Mouse (Mus musculus) megakaryocyte, embryonic 14.5 days (primary cell): Measurements from ENCODE around the gene Vta1. TPM values are rescaled to one million over a fixed set of nuclear protein-coding genes. Genes with fewer than 3 reads are reported as not detected.

Experiments
- H3K27me3 ChIP-seq: replicated peaks from 2 replicates; pipeline ENCODE3; 2012; ENCODE audit warnings: inconsistent platforms
- H3K36me3 ChIP-seq: replicated peaks from 2 replicates; pipeline ENCODE3; 2012; ENCODE audit warnings: low read length, inconsistent platforms, mixed read lengths
- H3K4me1 ChIP-seq: 2 replicates; pipeline ENCODE4 v1.6.1; 2012; ENCODE audit warnings: inconsistent platforms
- H3K4me3 ChIP-seq: replicated peaks from 2 replicates; pipeline ENCODE3; 2012; ENCODE audit warnings: moderate library complexity, mild to moderate bottlenecking, inconsistent platforms
- H3K9me3 ChIP-seq: 2 replicates; pipeline ENCODE4 v1.6.1; 2012; ENCODE audit warnings: inconsistent platforms
- FLI1 ChIP-seq: IDR thresholded peaks from 2 replicates; pipeline ENCODE4 v1.6.1; 2012; ENCODE audit warnings: low read length, inconsistent platforms, mixed read lengths
- GATA1 ChIP-seq: IDR thresholded peaks from 3 replicates; pipeline ENCODE4 v1.6.1; 2012; ENCODE audit warnings: mixed read lengths, low read length, inconsistent platforms, borderline replicate concordance
- polyA plus RNA-seq: library from polyadenylated mRNA; stranded (reverse); fragments of >175 nt; gene quantifications from 2 replicates; pipeline ENCODE4 v1.2.3, GENCODE M21; 2012; ENCODE audit warnings: low replicate concordance; ENCODE audit not compliant: insufficient read depth

The Vta1 gene
- polyA plus RNA-seq, 1 experiment: 15.5 TPM

- TF ChIP-seq GATA1 (no peak), FLI1 (no peak)
- H3K9me3 ChIP-seq: no peaks in the 10 kb centered on the region
- H3K27me3 ChIP-seq: no peaks in the 10 kb centered on the region
- H3K36me3 ChIP-seq: peaks cover 46% of the 10 kb centered on the region
- peaks cover 21% of the 10 kb centered on the region for H3K4me1 ChIP-seq
- no peak overlapping the region for H3K4me3 ChIP-seq
Observed at GRCm38 (mm10) chr10:14666147-14666546, 39.2 kb downstream of the Vta1 start.

- no peak for TF ChIP-seq GATA1
- no peak for TF ChIP-seq FLI1
- no peaks in the 10 kb centered on the region for H3K27me3 ChIP-seq
- H3K9me3 ChIP-seq: no peaks in the 10 kb centered on the region
- no peak overlapping the region for H3K4me3 ChIP-seq
- H3K4me1 ChIP-seq: peaks cover 18% of the 10 kb centered on the region
- peaks cover 59% of the 10 kb centered on the region for H3K36me3 ChIP-seq
Observed at GRCm38 (mm10) chr10:14660875-14661274, 44.5 kb downstream of the Vta1 start.

GRCm38 (mm10) chr10:14639635-14640034, 65.7 kb downstream of the Vta1 start:
- peaks cover 4% of the 10 kb centered on the region; the same call in 1 of the 2 replicates for H3K9me3 ChIP-seq
- no peak for TF ChIP-seq FLI1
- TF ChIP-seq GATA1: no peak
- H3K4me1 ChIP-seq: no peaks in the 10 kb centered on the region
- H3K36me3 ChIP-seq: no peaks in the 10 kb centered on the region
- H3K27me3 ChIP-seq: no peaks in the 10 kb centered on the region
- no peak overlapping the region for H3K4me3 ChIP-seq

GRCm38 (mm10) chr10:14639043-14639442, 66.3 kb downstream of the Vta1 start:
- TF ChIP-seq FLI1 (no peak), GATA1 (no peak)
- no peak overlapping the region for H3K4me3 ChIP-seq
- H3K4me1 ChIP-seq: no peaks in the 10 kb centered on the region

GRCm38 (mm10) chr10:14625706-14626105, 79.7 kb downstream of the Vta1 start:
- H3K4me1 ChIP-seq: no peaks in the 10 kb centered on the region
- no peaks in the 10 kb centered on the region for H3K36me3 ChIP-seq
- H3K27me3 ChIP-seq: no peaks in the 10 kb centered on the region
- no peak overlapping the region for H3K4me3 ChIP-seq
- H3K9me3 ChIP-seq: peaks cover 3% of the 10 kb centered on the region; the same call in 1 of the 2 replicates
- no peak for TF ChIP-seq FLI1
- no peak for TF ChIP-seq GATA1

More at GRCm38 (mm10) chr10:14639043-14639442, 66.3 kb downstream of the Vta1 start:
- H3K9me3 ChIP-seq: peaks cover 4% of the 10 kb centered on the region; the same call in 1 of the 2 replicates
- no peaks in the 10 kb centered on the region for H3K36me3 ChIP-seq
- no peaks in the 10 kb centered on the region for H3K27me3 ChIP-seq

GRCm38 (mm10) chr10:14619156-14619555, 86.2 kb downstream of the Vta1 start:
- Histone ChIP-seq H3K4me1 (no peaks in the 10 kb centered on the region), H3K4me3 (no peak overlapping the region), H3K9me3 (peaks cover 3% of the 10 kb centered on the region), H3K36me3 (no peaks in the 10 kb centered on the region), H3K27me3 (no peaks in the 10 kb centered on the region)
- TF ChIP-seq FLI1 (no peak), GATA1 (no peak)

GRCm38 (mm10) chr10:14618301-14618700, 87.1 kb downstream of the Vta1 start:
- Histone ChIP-seq H3K27me3 (no peaks in the 10 kb centered on the region), H3K36me3 (no peaks in the 10 kb centered on the region), H3K4me1 (no peaks in the 10 kb centered on the region), H3K4me3 (no peak overlapping the region), H3K9me3 (peaks cover 10% of the 10 kb centered on the region)
- TF ChIP-seq FLI1 (no peak), GATA1 (no peak)

- TF ChIP-seq GATA1 (no peak), FLI1 (no peak)
- peaks cover 10% of the 10 kb centered on the region for H3K9me3 ChIP-seq
Observed at GRCm38 (mm10) chr10:14615441-14615840, 89.9 kb downstream of the Vta1 start.

GRCm38 (mm10) chr10:14607597-14607996, 97.8 kb downstream of the Vta1 start:
- H3K4me1 ChIP-seq: no peaks in the 10 kb centered on the region
- no peak overlapping the region for H3K4me3 ChIP-seq
- no peaks in the 10 kb centered on the region for H3K27me3 ChIP-seq
- no peak for TF ChIP-seq FLI1
- no peak for TF ChIP-seq GATA1
- no peaks in the 10 kb centered on the region for H3K36me3 ChIP-seq
- peaks cover 8% of the 10 kb centered on the region; the same call in 1 of the 2 replicates for H3K9me3 ChIP-seq

More at GRCm38 (mm10) chr10:14615441-14615840, 89.9 kb downstream of the Vta1 start:
- Histone ChIP-seq H3K27me3 (no peaks in the 10 kb centered on the region), H3K4me1 (no peaks in the 10 kb centered on the region), H3K36me3 (no peaks in the 10 kb centered on the region), H3K4me3 (no peak overlapping the region)

Other genes with a start within 250 kb of the Vta1 start
- not detected in 2 replicates for gene Adgrg6, start 159.9 kb downstream of the Vta1 start, polyA plus RNA-seq
- not detected in 2 replicates for gene Nmbr, start within 50 bp of the Vta1 start, polyA plus RNA-seq
- 3.1 TPM in 1 of 2 replicates, not detected in the other for gene Gje1, start 12.7 kb upstream of the Vta1 start, polyA plus RNA-seq